Mouse (Mus musculus): ENCODE results near the gene Trappc2l.

DNA sequence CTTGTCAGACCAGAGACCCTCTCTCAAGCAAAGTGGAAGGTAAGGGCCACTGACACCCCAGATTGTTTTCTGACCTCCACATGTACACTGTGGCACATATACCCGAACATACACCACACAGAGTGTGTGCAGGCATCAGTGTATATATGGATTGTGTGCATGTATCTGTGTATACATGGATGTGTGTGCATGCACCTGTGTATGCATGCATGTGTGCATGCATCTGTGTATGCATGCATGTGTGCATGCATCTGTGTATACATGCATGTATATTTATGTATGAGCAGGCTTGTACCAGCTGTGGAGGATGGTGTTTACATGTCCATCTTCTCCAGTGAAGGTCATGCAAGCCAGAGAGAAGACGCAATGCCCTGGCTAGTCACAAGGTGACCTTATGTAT, 50.5 kb downstream of the Trappc2l start:
- TF ChIP-seq CTCF (conservative IDR thresholded peaks at IDR 0.05; ENCODE audit: insufficient read depth, insufficient read length, low read depth, low read length) = no peak
- no peak for TF ChIP-seq POLR2A (IDR thresholded peaks at IDR 0.05; ENCODE audit: low read depth, low read length)
